Mouse (Mus musculus) frontal cortex, adult (tissue): Measurements from ENCODE around the gene Ngf.

Source experiments
- ATAC-seq: cut with Nextera tagmentation; 2 replicates; pipeline ENCODE4 v1.9.2; 2017; ENCODE audit warnings: mild to moderate bottlenecking, moderate library complexity, mixed read lengths; ENCODE audit not compliant: low TSS enrichment

The Ngf gene

GRCm38 (mm10) chr3:102507666-102508260 lies 38.0 kb downstream of the Ngf start:
- no peak for ATAC-seq

GRCm38 (mm10) chr3:102508455-102508854 lies 38.7 kb downstream of the Ngf start:
- ATAC-seq, result no peak

GRCm38 (mm10) chr3:102509601-102510000 lies 39.9 kb downstream of the Ngf start:
- ATAC-seq, result no peak

GRCm38 (mm10) chr3:102516937-102517336 lies 47.2 kb downstream of the Ngf start:
- no peak for ATAC-seq

- no peak for ATAC-seq
These were observed 51.3 kb downstream of the Ngf start for GRCm38 (mm10) chr3:102521061-102521460.

GRCm38 (mm10) chr3:102523711-102524110 lies 54.0 kb downstream of the Ngf start:
- ATAC-seq, result no peak

- no peak for ATAC-seq
These were observed 55.2 kb downstream of the Ngf start for GRCm38 (mm10) chr3:102524951-102525350.

GRCm38 (mm10) chr3:102525856-102526255 lies 56.1 kb downstream of the Ngf start:
- no peak for ATAC-seq

GRCm38 (mm10) chr3:102526481-102526880 lies 56.8 kb downstream of the Ngf start:
- ATAC-seq, result no peak

GRCm38 (mm10) chr3:102534744-102535143 lies 65.0 kb downstream of the Ngf start:
- no peak for ATAC-seq

GRCm38 (mm10) chr3:102543646-102544045 lies 73.9 kb downstream of the Ngf start:
- ATAC-seq, result no peak

- no peak for ATAC-seq
These were observed 77.8 kb downstream of the Ngf start for GRCm38 (mm10) chr3:102547536-102547935.

- no peak for ATAC-seq
These were observed 84.4 kb downstream of the Ngf start for GRCm38 (mm10) chr3:102553935-102554670.

GRCm38 (mm10) chr3:102556108-102556507 lies 86.4 kb downstream of the Ngf start:
- no peak for ATAC-seq

GRCm38 (mm10) chr3:102556645-102557044 lies 86.9 kb downstream of the Ngf start:
- ATAC-seq, result no peak
